In the genomic region with DNA sequence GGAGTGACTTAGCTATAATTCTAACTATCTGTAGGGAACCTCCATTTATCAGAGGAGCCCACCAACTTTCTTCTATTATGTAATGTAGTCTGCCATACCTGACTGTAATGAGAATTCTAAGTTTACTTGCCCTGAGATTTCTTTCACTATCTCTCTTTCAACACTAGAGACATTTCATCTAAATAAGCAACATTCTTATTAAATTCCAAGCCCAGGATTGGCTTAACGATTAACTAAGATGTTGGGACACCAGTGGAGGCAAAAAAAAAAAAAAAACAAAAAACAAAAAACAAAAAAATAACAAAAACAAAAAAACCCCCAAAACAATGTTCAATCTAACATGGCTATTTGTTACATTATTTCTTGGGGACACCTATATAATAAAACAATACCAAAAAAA, we compare ENCODE assay signal across 22 mouse cellular contexts. TPM values are rescaled to one million over a fixed set of nuclear protein-coding genes. Genes with fewer than 3 reads are reported as not detected.
DNase-seq lines count a peak whose midpoint lies in the region; ATAC-seq and TF ChIP-seq lines count a peak whose summit lies in the region.
"Had no signal": no experiment of that assay in that cellular context is flagged by ENCODE, and none has a peak within 500 bp of the region (broad histone marks: within the 10 kb centered on the region; RNA-seq: fewer than 3 reads in every experiment).

No protein-coding gene starts in this region.

- no peak overlapping the region for H3K4me2 ChIP-seq in liver, embryonic 13.5 days
- H3K4me2 ChIP-seq in liver, embryonic 12.5 days, result no peak overlapping the region
- 0 out of 2 replicates have a peak overlapping the region, but pooled peaks have one; percentile 30 for H3K4me2 ChIP-seq in liver, embryonic 15.5 days
- H3K4me2 ChIP-seq in liver, postnatal 0 days (ENCODE audit: low read depth, low read length), result no peak overlapping the region
- 0 out of 2 replicates have a peak overlapping the region, but pooled peaks have one; percentile 35 for H3K4me2 ChIP-seq in liver, embryonic 16.5 days (ENCODE audit: low read depth, low read length)
- H3K4me2 ChIP-seq: embryonic facial prominence, embryonic 12.5 days; forebrain, embryonic 12.5 days had no signal

- WGBS in liver, embryonic 13.5 days (ENCODE audit: insufficient replicate concordance), result 83% methylated on average over 1 of the region's 1 CpGs
- 97% methylated on average over 1 of the region's 1 CpGs for WGBS in liver, embryonic 12.5 days (ENCODE audit: insufficient replicate concordance)
- WGBS in liver, embryonic 15.5 days (ENCODE audit: insufficient replicate concordance), result 90% methylated on average over 1 of the region's 1 CpGs
- 91% methylated on average over 1 of the region's 1 CpGs for WGBS in liver, postnatal 0 days (ENCODE audit: insufficient replicate concordance)
- WGBS in liver, embryonic 16.5 days (ENCODE audit: insufficient replicate concordance), result 87% methylated on average over 1 of the region's 1 CpGs

- H3K4me1 ChIP-seq in liver, embryonic 13.5 days (replicated peaks), result peaks cover 76% of the 10 kb centered on the region
- H3K4me1 ChIP-seq in liver, embryonic 12.5 days, result peaks cover 77% of the 10 kb centered on the region
- peaks cover 80% of the 10 kb centered on the region for H3K4me1 ChIP-seq in liver, embryonic 15.5 days (replicated peaks)
- H3K4me1 ChIP-seq in liver, postnatal 0 days (ENCODE audit: insufficient read depth), result peaks cover 18% of the 10 kb centered on the region
- H3K4me1 ChIP-seq in liver, embryonic 16.5 days (ENCODE audit: control insufficient read depth, low read depth, low read length), result peaks cover 60% of the 10 kb centered on the region

- H3K36me3 ChIP-seq in liver, embryonic 13.5 days, result peaks cover 12% of the 10 kb centered on the region
- H3K36me3 ChIP-seq in liver, embryonic 12.5 days, result peaks cover 15% of the 10 kb centered on the region
- peaks cover 6% of the 10 kb centered on the region; the same call in 1 of the 2 replicates for H3K36me3 ChIP-seq in liver, embryonic 15.5 days (replicated peaks)
- peaks cover 7% of the 10 kb centered on the region; the same call in 1 of the 2 replicates for H3K36me3 ChIP-seq in liver, postnatal 0 days (replicated peaks; ENCODE audit: insufficient read depth, low read length)
- H3K36me3 ChIP-seq in liver, embryonic 16.5 days (ENCODE audit: control insufficient read depth, insufficient read depth), result peaks cover 2% of the 10 kb centered on the region

- no peak for TF ChIP-seq CTCF in liver, postnatal 0 days (IDR thresholded peaks at IDR 0.05; ENCODE audit: low read depth)

- no peak overlapping the region for H3K4me3 ChIP-seq in liver, embryonic 13.5 days (replicated peaks)
- H3K4me3 ChIP-seq in liver, embryonic 12.5 days, result no peak overlapping the region
- H3K4me3 ChIP-seq in liver, embryonic 15.5 days (replicated peaks), result no peak overlapping the region
- H3K4me3 ChIP-seq in liver, postnatal 0 days (ENCODE audit: low read depth, low read length), result no peak overlapping the region
- H3K4me3 ChIP-seq in liver, embryonic 16.5 days (ENCODE audit: low read depth, low read length), result no peak overlapping the region
- H3K4me3 ChIP-seq: embryonic facial prominence, embryonic 10.5 days; embryonic facial prominence, embryonic 12.5 days; erythroblast, embryonic 14.5 days; forebrain, embryonic 10.5 days; forebrain, embryonic 12.5 days had no signal

- no peak for TF ChIP-seq EP300 in liver, postnatal 0 days (IDR thresholded peaks at IDR 0.05; ENCODE audit: low read depth)

- no peaks in the 10 kb centered on the region; the same call in 1 of the 2 replicates for H3K9me3 ChIP-seq in liver, embryonic 13.5 days (replicated peaks)
- peaks cover 6% of the 10 kb centered on the region; the same call in 1 of the 2 replicates for H3K9me3 ChIP-seq in liver, embryonic 12.5 days (replicated peaks)
- H3K9me3 ChIP-seq in liver, embryonic 15.5 days (replicated peaks), result no peaks in the 10 kb centered on the region
- H3K9me3 ChIP-seq in liver, postnatal 0 days (ENCODE audit: low read length), result no peaks in the 10 kb centered on the region
- no peaks in the 10 kb centered on the region; the same call in 1 of the 2 replicates for H3K9me3 ChIP-seq in liver, embryonic 16.5 days (replicated peaks; ENCODE audit: control insufficient read depth, low read length)
- H3K9me3 ChIP-seq: embryonic facial prominence, embryonic 10.5 days; embryonic facial prominence, embryonic 12.5 days; forebrain, embryonic 12.5 days had no signal

- H3K27me3 ChIP-seq in liver, embryonic 13.5 days, result no peaks in the 10 kb centered on the region
- no peaks in the 10 kb centered on the region for H3K27me3 ChIP-seq in liver, embryonic 12.5 days (replicated peaks)
- H3K27me3 ChIP-seq in liver, embryonic 15.5 days, result no peaks in the 10 kb centered on the region
- no peaks in the 10 kb centered on the region for H3K27me3 ChIP-seq in liver, postnatal 0 days (ENCODE audit: insufficient read depth, low read length)
- H3K27me3 ChIP-seq in liver, embryonic 16.5 days (ENCODE audit: control insufficient read depth, insufficient read depth, low read depth, low read length), result no peaks in the 10 kb centered on the region
- H3K27me3 ChIP-seq: embryonic facial prominence, embryonic 12.5 days; forebrain, embryonic 12.5 days; Patski had no signal

- H3K9ac ChIP-seq in liver, embryonic 13.5 days, result no peak overlapping the region
- H3K9ac ChIP-seq in liver, embryonic 12.5 days, result no peak overlapping the region
- no peak overlapping the region for H3K9ac ChIP-seq in liver, embryonic 15.5 days
- H3K9ac ChIP-seq in liver, postnatal 0 days (replicated peaks), result no peak overlapping the region
- no peak overlapping the region for H3K9ac ChIP-seq in liver, embryonic 16.5 days (ENCODE audit: low read depth, low read length)
- H3K9ac ChIP-seq: embryonic facial prominence, embryonic 12.5 days; forebrain, embryonic 12.5 days had no signal

- H3K27ac ChIP-seq in liver, embryonic 13.5 days, result peak overlapping the region; percentile 62; the same call in 1 of the 2 replicates
- H3K27ac ChIP-seq in liver, embryonic 12.5 days, result no peak overlapping the region
- H3K27ac ChIP-seq in liver, embryonic 15.5 days (replicated peaks), result no peak overlapping the region
- H3K27ac ChIP-seq in liver, postnatal 0 days (ENCODE audit: low read depth), result no peak overlapping the region
- no peak overlapping the region for H3K27ac ChIP-seq in liver, embryonic 16.5 days (ENCODE audit: low read length)
- H3K27ac ChIP-seq: embryonic facial prominence, embryonic 10.5 days; embryonic facial prominence, embryonic 12.5 days; forebrain, embryonic 10.5 days; forebrain, embryonic 12.5 days had no signal

- DNase-seq in kidney, adult 9 months, result peak; percentile 32
- no peak for DNase-seq in kidney, adult 18-20 months
- DNase-seq in liver, embryonic 13.5 days, result no peak
- DNase-seq in liver, postnatal 0 days, result no peak
- DNase-seq: adrenal gland, adult 8-10 months; adrenal gland, postnatal 14 days; adrenal gland, postnatal 36 days; cerebellum, adult 11-12 months; cerebellum, adult 2 months; cerebellum, adult 9-10 months; cerebellum, postnatal 25 days had no signal

- no peak for ATAC-seq in liver, embryonic 13.5 days (ENCODE audit: low read depth)
- ATAC-seq in liver, embryonic 12.5 days, result no peak
- ATAC-seq in liver, embryonic 15.5 days (ENCODE audit: insufficient read depth), result no peak
- no peak for ATAC-seq in liver, postnatal 0 days
- no peak for ATAC-seq in liver, embryonic 16.5 days (ENCODE audit: low read depth)
- no peak for ATAC-seq in granulocyte monocyte progenitor cell, adult 5-6 weeks (replicated peaks; ENCODE audit: poor library complexity, severe bottlenecking)
- ATAC-seq: activated CD4-positive, CD25-positive, alpha-beta regulatory T cell, adult 4 months; Patski had no signal

RNA-seq across cellular contexts. Expression of gene Pigk, which starts 39.0 kb away (rescaled TPM):
- 24.2 and 24.9 TPM in 2 replicates for polyA plus RNA-seq in liver, embryonic 13.5 days (2015; fragmentation: Nextera tagmentation; extraction: Ambion mirVana)
- polyA plus RNA-seq in liver, embryonic 12.5 days (2016; fragmentation: Nextera tagmentation; extraction: Ambion mirVana), result 24.9 and 34.5 TPM in 2 replicates
- polyA plus RNA-seq in liver, embryonic 15.5 days (2015; fragmentation: Nextera tagmentation; extraction: Ambion mirVana), result 20.6 and 23.5 TPM in 2 replicates
- polyA plus RNA-seq in liver, postnatal 0 days (2015; fragmentation: Nextera tagmentation; extraction: Ambion mirVana), result 22.2 and 23.8 TPM in 2 replicates
- polyA plus RNA-seq in liver, embryonic 16.5 days (2015; fragmentation: Nextera tagmentation; extraction: Ambion mirVana), result 20.1 and 22.1 TPM in 2 replicates
- total RNA-seq in granulocyte monocyte progenitor cell, adult 5-6 weeks (2014; fragmentation: Nextera tagmentation), result 22.2 and 36.8 TPM in 2 replicates
- 56.7 and 67.0 TPM in 2 replicates for total RNA-seq in granulocyte monocyte progenitor cell, adult 5-6 weeks (2017)

Comparison
In these comparisons a context has a peak if more than half of its experiments do, and no peak if none do; other contexts are left out.
1. H3K4me2 ChIP-seq: peak in liver, embryonic 15.5 days (single experiment) and liver, embryonic 16.5 days (single experiment); none in liver, embryonic 13.5 days (single experiment), liver, embryonic 12.5 days (single experiment) and liver, postnatal 0 days (single experiment).